Mouse (Mus musculus) intestine, postnatal 0 days (tissue): Measurements from ENCODE around the gene Myo18b. TPM values are rescaled to one million over a fixed set of nuclear protein-coding genes. Genes with fewer than 3 reads are reported as not detected.

Source experiments
- ATAC-seq: fragments of 200-750 bp; cut with Nextera tagmentation; 2 replicates; pipeline ENCODE4 v1.8.0; 2017; ENCODE audit warnings: mild to moderate bottlenecking, moderate TSS enrichment, moderate library complexity
- H3K27ac ChIP-seq: fragments of 300-500 bp; sonication (generic); 2 replicates; pipeline ENCODE4 v1.5.1; 2014; ENCODE audit warnings: mild to moderate bottlenecking, low read depth, low read length, moderate library complexity
- H3K27me3 ChIP-seq: fragments of 300-500 bp; sonication (generic); replicated peaks from 2 replicates; pipeline ENCODE4 v1.6.1; 2014; ENCODE audit warnings: low read length, mixed read lengths; ENCODE audit not compliant: control insufficient read depth, insufficient read depth
- H3K36me3 ChIP-seq: fragments of 300-500 bp; sonication (generic); 2 replicates; pipeline ENCODE4 v1.6.1; 2014; ENCODE audit warnings: mild to moderate bottlenecking, moderate library complexity; ENCODE audit not compliant: control insufficient read depth, insufficient read depth
- H3K4me1 ChIP-seq: fragments of 300-500 bp; sonication (generic); replicated peaks from 2 replicates; pipeline ENCODE4 v1.6.1; 2014; ENCODE audit warnings: antibody characterized with exemption, low read length, mixed read lengths; ENCODE audit not compliant: control insufficient read depth, insufficient read depth
- H3K4me2 ChIP-seq: fragments of 300-500 bp; sonication (generic); replicated peaks from 2 replicates; pipeline ENCODE4 v1.6.1; 2014; ENCODE audit warnings: low read depth, mild to moderate bottlenecking, moderate library complexity
- H3K4me3 ChIP-seq: fragments of 300-500 bp; sonication (generic); 2 replicates; pipeline ENCODE4 v1.5.1; 2014; ENCODE audit warnings: low read depth, low read length
- H3K9ac ChIP-seq: fragments of 300-500 bp; sonication (generic); 2 replicates; pipeline ENCODE4 v1.6.1; 2014; ENCODE audit warnings: mild to moderate bottlenecking, low read depth, low read length
- H3K9me3 ChIP-seq: fragments of 300-500 bp; sonication (generic); 2 replicates; pipeline ENCODE4 v1.6.1; 2016; ENCODE audit warnings: mixed run types; ENCODE audit not compliant: control insufficient read depth
- CTCF ChIP-seq: sonication (generic); IDR thresholded peaks from 2 replicates; pipeline ENCODE4 v1.5.1; 2016; ENCODE audit warnings: low read depth, mild to moderate bottlenecking, control low read depth, antibody characterized with exemption, moderate library complexity
- WGBS: fragments of 180-500 bp; shearing (Covaris S2); extraction: QIAGEN DNeasy Blood & Tissue Kit; methylation state at CpG from one replicate; pipeline ENCODE4 v1.1.7; 2014; 5-methylcytosine and 5-hydroxymethylcytosine counted together
- polyA plus RNA-seq: library from polyadenylated mRNA; unstranded; fragments of >200 nt; fragmentation: Nextera tagmentation; extraction: Ambion mirVana; gene quantifications from 2 replicates; pipeline ENCODE4 v1.2.1, GENCODE M21; 2015

The Myo18b gene
- polyA plus RNA-seq, 1 experiment from 2014 or later, result 0.09 TPM

DNA sequence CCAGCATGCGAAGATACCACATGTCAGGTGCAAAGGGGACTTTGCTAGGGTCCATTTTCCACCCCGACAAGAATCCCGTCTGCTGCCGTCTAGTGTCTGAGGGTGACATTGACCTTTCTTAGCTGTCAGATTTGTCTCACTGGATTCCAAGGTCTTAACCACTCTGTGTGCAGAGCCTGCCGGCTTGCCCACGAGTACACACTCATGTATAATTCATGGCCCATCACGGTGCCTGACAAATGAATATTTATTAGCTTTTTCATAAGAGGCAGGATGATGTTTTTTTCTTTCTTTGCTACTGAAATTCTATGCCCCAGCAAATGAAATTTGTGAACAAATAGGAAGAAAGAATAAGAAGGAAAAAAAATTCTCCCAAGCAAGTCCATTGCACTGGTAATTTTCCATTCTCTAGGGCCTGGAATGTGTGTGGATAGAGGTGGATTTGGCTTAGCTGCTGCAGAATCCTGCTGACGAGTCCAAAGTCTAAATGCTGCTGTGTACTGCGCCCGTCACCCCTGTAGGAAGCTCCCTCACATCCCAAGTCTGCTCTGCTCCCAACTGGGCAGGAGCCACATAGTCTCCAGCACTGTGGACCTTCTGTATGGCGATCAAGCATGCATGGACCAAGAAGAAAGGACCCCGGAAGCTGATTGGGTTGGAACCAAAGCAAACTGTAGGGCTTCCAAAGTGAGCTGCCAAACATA, 70.9 kb downstream of the Myo18b start:
- no peak for ATAC-seq
- H3K9me3 ChIP-seq, result no peaks in the 10 kb centered on the region
- no peaks in the 10 kb centered on the region for H3K4me1 ChIP-seq
- H3K9ac ChIP-seq, result no peak overlapping the region
- no peaks in the 10 kb centered on the region for H3K27me3 ChIP-seq
- H3K27ac ChIP-seq, result no peak overlapping the region
- H3K4me2 ChIP-seq, result no peak overlapping the region
- 68% methylated on average over 12 of the region's 12 CpGs for WGBS
- no peaks in the 10 kb centered on the region for H3K36me3 ChIP-seq
- H3K4me3 ChIP-seq, result no peak overlapping the region
- no peak for TF ChIP-seq CTCF

- H3K27ac ChIP-seq, result no peak overlapping the region
- no peak overlapping the region for H3K4me2 ChIP-seq
- no peaks in the 10 kb centered on the region for H3K4me1 ChIP-seq
- H3K36me3 ChIP-seq, result no peaks in the 10 kb centered on the region
- no peaks in the 10 kb centered on the region for H3K9me3 ChIP-seq
- WGBS, result 31% methylated on average over 13 of the region's 13 CpGs
- no peak overlapping the region for H3K4me3 ChIP-seq
- ATAC-seq, result no peak
- H3K27me3 ChIP-seq, result no peaks in the 10 kb centered on the region
- no peak for TF ChIP-seq CTCF
- no peak overlapping the region for H3K9ac ChIP-seq
Observed at GRCm38 (mm10) chr5:112824376-112824775, 71.8 kb downstream of the Myo18b start.

DNA sequence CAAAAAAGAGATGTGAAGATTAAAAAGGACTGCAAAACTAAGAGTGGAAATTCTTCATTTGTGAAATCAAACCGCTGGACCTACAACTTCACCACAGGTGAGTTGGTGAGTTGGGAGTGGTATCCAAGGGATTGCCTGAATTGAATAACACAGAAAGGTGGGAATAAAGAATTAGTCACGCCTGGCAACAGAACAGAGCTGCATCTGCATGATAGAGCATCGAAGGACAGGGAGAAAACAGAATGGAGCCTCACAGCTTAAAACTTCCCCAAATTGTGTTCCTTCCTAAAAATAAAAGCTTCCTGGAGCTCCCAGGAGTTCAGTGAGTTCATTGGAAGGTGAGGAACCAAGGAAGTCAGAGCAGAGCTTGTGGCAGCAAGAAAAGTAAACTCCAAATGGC, 73.7 kb downstream of the Myo18b start:
- ATAC-seq, result no peak
- Histone ChIP-seq H3K9me3 (no peaks in the 10 kb centered on the region), H3K36me3 (no peaks in the 10 kb centered on the region), H3K9ac (no peak overlapping the region), H3K4me2 (no peak overlapping the region), H3K4me3 (no peak overlapping the region), H3K27me3 (no peaks in the 10 kb centered on the region), H3K4me1 (no peaks in the 10 kb centered on the region), H3K27ac (no peak overlapping the region)
- no peak for TF ChIP-seq CTCF
- 64% methylated on average over 3 of the region's 3 CpGs for WGBS

DNA sequence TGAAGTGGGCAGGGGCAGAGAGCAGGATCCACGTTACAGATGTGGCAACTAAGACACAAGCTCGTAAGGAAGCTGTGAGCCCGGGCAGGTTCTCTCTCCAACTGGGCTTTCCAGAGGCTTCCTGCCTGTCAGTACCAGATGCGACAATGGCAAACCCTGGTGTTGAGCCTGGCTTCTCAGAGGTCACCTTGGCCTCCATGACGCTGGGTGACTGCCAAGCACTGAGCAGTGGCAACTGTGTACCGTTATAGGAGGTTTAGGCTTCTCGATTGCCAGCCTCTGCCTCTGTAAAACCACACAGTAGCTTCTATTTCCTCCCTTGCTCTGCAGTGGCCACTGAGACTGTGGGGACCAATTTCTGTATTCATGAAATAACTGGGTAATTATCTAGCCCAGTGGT, 81.1 kb downstream of the Myo18b start:
- H3K9ac ChIP-seq, result no peak overlapping the region
- H3K4me1 ChIP-seq, result no peaks in the 10 kb centered on the region
- no peak for ATAC-seq
- H3K36me3 ChIP-seq, result no peaks in the 10 kb centered on the region
- 83% methylated on average over 7 of the region's 7 CpGs for WGBS
- no peak for TF ChIP-seq CTCF
- no peak overlapping the region for H3K4me3 ChIP-seq
- no peaks in the 10 kb centered on the region for H3K9me3 ChIP-seq
- H3K27ac ChIP-seq, result no peak overlapping the region
- H3K4me2 ChIP-seq, result no peak overlapping the region
- no peaks in the 10 kb centered on the region for H3K27me3 ChIP-seq

DNA sequence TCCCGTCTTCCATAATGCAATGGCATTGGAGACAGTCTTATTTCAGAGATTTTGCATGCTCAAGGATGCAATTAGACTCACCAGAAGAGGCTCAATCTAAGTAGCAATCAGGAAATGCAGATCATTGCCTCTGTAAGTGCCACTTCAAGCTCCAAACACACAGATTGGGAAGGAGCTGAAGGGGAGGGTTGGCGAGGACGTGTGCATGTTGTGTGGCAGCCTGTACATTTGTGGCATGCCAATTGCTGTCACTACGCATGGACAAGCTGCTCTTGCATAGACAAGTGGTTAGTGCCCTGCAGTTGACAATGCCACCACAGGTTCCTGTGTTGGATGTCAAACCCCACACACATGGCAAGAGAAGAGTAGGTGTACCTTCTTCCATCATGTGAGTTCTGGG, 88.5 kb downstream of the Myo18b start:
- 88% methylated on average over 4 of the region's 4 CpGs for WGBS
- Histone ChIP-seq H3K9ac (no peak overlapping the region), H3K9me3 (no peaks in the 10 kb centered on the region), H3K27ac (no peak overlapping the region), H3K4me1 (no peaks in the 10 kb centered on the region), H3K4me2 (no peak overlapping the region), H3K36me3 (no peaks in the 10 kb centered on the region), H3K4me3 (no peak overlapping the region), H3K27me3 (no peaks in the 10 kb centered on the region)
- no peak for ATAC-seq
- no peak for TF ChIP-seq CTCF

- no peaks in the 10 kb centered on the region for H3K27me3 ChIP-seq
- 78% methylated on average over 7 of the region's 7 CpGs for WGBS
- no peak overlapping the region for H3K4me3 ChIP-seq
- no peak overlapping the region for H3K4me2 ChIP-seq
- H3K9ac ChIP-seq, result no peak overlapping the region
- no peaks in the 10 kb centered on the region for H3K4me1 ChIP-seq
- no peaks in the 10 kb centered on the region for H3K9me3 ChIP-seq
- TF ChIP-seq CTCF, result no peak
- no peak for ATAC-seq
- no peak overlapping the region for H3K27ac ChIP-seq
- no peaks in the 10 kb centered on the region for H3K36me3 ChIP-seq
Observed at GRCm38 (mm10) chr5:112796086-112796485, 100.1 kb downstream of the Myo18b start.
